Mouse (Mus musculus) midbrain, postnatal 0 days (tissue): ENCODE data around the gene Gipr. TPM values are rescaled to one million over a fixed set of nuclear protein-coding genes. Genes with fewer than 3 reads are reported as not detected.

ENCODE experiments used
- ATAC-seq: fragments of 200-750 bp; cut with Nextera tagmentation; 2 replicates; pipeline ENCODE4 v1.8.0; 2017; ENCODE audit warnings: moderate number of reproducible peaks, mild to moderate bottlenecking, moderate TSS enrichment, moderate library complexity; ENCODE audit not compliant: low FRiP score
- DNase-seq: peaks from one replicate; pipeline ENCODE4 v3.0.0-alpha.2; 2015; ENCODE audit warnings: low spot score
- H3K27ac ChIP-seq: fragments of 300-500 bp; sonication (generic); 2 replicates; pipeline ENCODE4 v1.5.1; 2014; ENCODE audit warnings: low read depth, mild to moderate bottlenecking, low read length, mixed read lengths
- H3K27me3 ChIP-seq: fragments of 300-500 bp; sonication (generic); 2 replicates; pipeline ENCODE4 v1.6.1; 2014; ENCODE audit warnings: low read length, control low read depth, mixed read lengths; ENCODE audit not compliant: insufficient read depth
- H3K36me3 ChIP-seq: fragments of 300-500 bp; sonication (generic); 2 replicates; pipeline ENCODE4 v1.6.1; 2014; ENCODE audit warnings: low read length, control low read depth, mixed read lengths; ENCODE audit not compliant: insufficient read depth
- H3K4me1 ChIP-seq: fragments of 300-500 bp; sonication (generic); 2 replicates; pipeline ENCODE4 v1.6.1; 2014; ENCODE audit warnings: mild to moderate bottlenecking, control low read depth, antibody characterized with exemption, low read length, mixed read lengths; ENCODE audit not compliant: insufficient read depth
- H3K4me2 ChIP-seq: fragments of 300-500 bp; sonication (generic); 2 replicates; pipeline ENCODE4 v1.6.1; 2014; ENCODE audit warnings: low read depth, mild to moderate bottlenecking, low read length, mixed read lengths; ENCODE audit not compliant: poor library complexity, severe bottlenecking
- H3K4me3 ChIP-seq: fragments of 300-500 bp; sonication (generic); 2 replicates; pipeline ENCODE4 v1.5.1; 2014; ENCODE audit warnings: low read depth, mild to moderate bottlenecking, low read length, moderate library complexity
- H3K9ac ChIP-seq: fragments of 300-500 bp; sonication (generic); replicated peaks from 2 replicates; pipeline ENCODE4 v1.6.1; 2014; ENCODE audit warnings: mild to moderate bottlenecking, low read length, moderate library complexity, mixed read lengths; ENCODE audit not compliant: poor library complexity, severe bottlenecking
- H3K9me3 ChIP-seq: fragments of 300-500 bp; sonication (generic); 2 replicates; pipeline ENCODE4 v1.6.1; 2016; ENCODE audit warnings: low read length, control low read depth
- CTCF ChIP-seq: IDR thresholded peaks from 2 replicates; pipeline ENCODE4 v1.5.1; 2016; ENCODE audit warnings: antibody characterized with exemption, mild to moderate bottlenecking
- WGBS: fragments of 180-500 bp; shearing (Covaris S2); extraction: QIAGEN DNeasy Blood & Tissue Kit; methylation state at CpG from one replicate; pipeline ENCODE4 v1.1.7; 2014; 5-methylcytosine and 5-hydroxymethylcytosine counted together
- polyA plus RNA-seq: library from polyadenylated mRNA; unstranded; fragments of >200 nt; fragmentation: Nextera tagmentation; extraction: Ambion mirVana; gene quantifications from 2 replicates; pipeline ENCODE4 v1.2.1, GENCODE M21; 2015
- total RNA-seq: library from RNA; depleted of rRNA; stranded (reverse); fragments of >200 nt; gene quantifications from 2 replicates; pipeline ENCODE4 v1.2.3, GENCODE M21; 2014; rRNA removed

Gipr gene
- total RNA-seq (2.3 and 7.4 TPM in 2 replicates), polyA plus RNA-seq (1.7 and 2.3 TPM in 2 replicates)

DNA sequence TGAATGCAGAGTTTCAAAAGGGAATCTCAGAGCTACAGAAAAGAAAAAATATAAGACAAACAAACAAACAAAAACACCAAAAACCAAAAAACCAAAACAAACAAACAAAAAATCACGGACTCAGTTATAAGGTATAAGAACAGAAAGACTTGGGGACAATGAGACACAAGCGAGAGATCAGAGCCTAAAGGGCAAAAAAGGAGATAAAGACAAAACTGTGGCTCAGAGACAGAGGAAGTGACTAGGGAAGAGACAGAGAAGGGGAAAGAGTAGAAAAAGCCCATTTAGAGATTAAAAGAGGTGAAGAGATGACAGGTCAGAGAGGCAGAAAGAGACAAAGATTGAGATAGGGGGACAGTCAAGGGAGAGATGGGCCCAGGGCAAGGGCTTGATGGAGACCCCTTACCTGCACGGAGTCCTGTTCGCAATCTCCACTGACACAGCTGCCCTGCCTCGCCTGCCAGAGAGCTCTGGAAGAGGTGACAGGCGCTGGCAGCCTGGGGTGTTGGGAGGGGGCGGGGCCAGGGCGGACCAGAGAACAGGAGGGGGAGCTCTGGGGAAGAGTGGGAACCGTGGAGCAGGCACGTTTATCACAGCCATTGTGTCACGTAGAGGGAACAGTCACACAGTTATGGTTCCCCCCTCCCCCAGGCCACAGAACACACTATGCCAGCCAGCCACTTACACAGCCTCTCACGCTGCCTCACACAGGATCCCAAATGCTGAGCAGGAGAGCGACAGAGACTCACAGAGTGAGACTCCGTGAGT is at the start of gene Gipr:
Gipr (minus strand) TSS at position 472 of the 768 bp plus-strand sequence.
- Histone ChIP-seq H3K36me3 (no peaks in the 10 kb centered on the region), H3K4me2 (peak within 1 kb of the TSS; percentile 20), H3K9me3 (no peaks in the 10 kb centered on the region), H3K27ac (no peak within 1 kb of the TSS), H3K4me1 (peaks cover 3% of the 10 kb centered on the region; the same call in 1 of the 2 replicates), H3K27me3 (peaks cover 9% of the 10 kb centered on the region; the same call in 1 of the 2 replicates), H3K4me3 (no peak within 1 kb of the TSS), H3K9ac (no peak within 1 kb of the TSS)
- TF ChIP-seq CTCF = no peak
- DNase-seq (no peak), ATAC-seq (no peak)
- WGBS = 16% methylated on average over 14 of the region's 14 CpGs

DNA sequence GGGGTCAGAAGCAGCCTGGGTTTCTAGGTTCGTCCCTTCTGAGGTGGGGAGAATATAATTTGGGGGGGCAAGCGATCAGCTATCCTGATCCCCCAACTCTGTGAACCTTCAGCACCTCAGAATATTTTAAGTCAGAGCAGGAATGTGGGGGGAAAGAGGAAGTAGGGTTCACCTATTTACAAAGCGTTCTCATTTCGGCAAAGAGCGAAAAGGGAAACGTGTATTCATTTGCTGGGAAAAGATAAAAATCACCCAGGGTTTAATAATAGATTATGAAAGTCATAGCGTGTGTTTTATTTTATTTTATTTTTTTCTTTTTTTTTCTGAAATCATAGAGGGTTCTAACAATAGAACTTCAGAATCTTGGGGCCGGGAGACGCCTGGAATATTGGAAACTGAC is 49.0 kb upstream of the Gipr start:
- TF ChIP-seq CTCF = no peak
- Histone ChIP-seq H3K9ac (0 out of 2 replicates have a peak overlapping the region, but pooled peaks have one; percentile 8), H3K4me3 (no peak overlapping the region), H3K27ac (no peak overlapping the region), H3K27me3 (no peaks in the 10 kb centered on the region), H3K9me3 (no peaks in the 10 kb centered on the region), H3K36me3 (no peaks in the 10 kb centered on the region), H3K4me1 (no peaks in the 10 kb centered on the region), H3K4me2 (no peak overlapping the region)
- no peak for DNase-seq
- 67% methylated on average over 9 of the region's 9 CpGs for WGBS
- no peak for ATAC-seq

DNA sequence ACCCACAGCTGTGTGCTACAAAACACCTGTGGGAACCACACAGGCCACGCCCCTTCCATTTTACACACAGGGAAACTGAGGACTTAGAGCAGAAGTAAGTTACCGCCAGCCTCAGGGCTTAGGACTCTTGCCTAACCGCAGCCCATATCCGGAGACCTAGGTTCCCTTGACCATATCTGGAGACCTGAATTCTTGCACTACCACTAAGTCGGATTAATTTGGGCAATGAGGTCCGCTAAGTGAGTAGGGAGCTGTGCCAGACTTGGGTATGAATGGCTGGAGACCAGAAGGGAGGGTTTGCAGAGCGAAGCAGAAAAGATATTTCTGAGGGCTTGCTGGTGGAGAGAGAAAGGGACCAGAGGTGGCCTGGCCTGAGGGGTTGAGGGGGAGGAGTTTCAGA is 48.4 kb upstream of the Gipr start:
- Histone ChIP-seq H3K4me3 (no peak overlapping the region), H3K9me3 (no peaks in the 10 kb centered on the region), H3K4me1 (no peaks in the 10 kb centered on the region), H3K9ac (0 out of 2 replicates have a peak overlapping the region, but pooled peaks have one; percentile 8), H3K27me3 (no peaks in the 10 kb centered on the region), H3K36me3 (no peaks in the 10 kb centered on the region), H3K27ac (no peak overlapping the region), H3K4me2 (no peak overlapping the region)
- ATAC-seq (no peak), DNase-seq (no peak)
- TF ChIP-seq CTCF = no peak
- WGBS = 69% methylated on average over 7 of the region's 7 CpGs

DNA sequence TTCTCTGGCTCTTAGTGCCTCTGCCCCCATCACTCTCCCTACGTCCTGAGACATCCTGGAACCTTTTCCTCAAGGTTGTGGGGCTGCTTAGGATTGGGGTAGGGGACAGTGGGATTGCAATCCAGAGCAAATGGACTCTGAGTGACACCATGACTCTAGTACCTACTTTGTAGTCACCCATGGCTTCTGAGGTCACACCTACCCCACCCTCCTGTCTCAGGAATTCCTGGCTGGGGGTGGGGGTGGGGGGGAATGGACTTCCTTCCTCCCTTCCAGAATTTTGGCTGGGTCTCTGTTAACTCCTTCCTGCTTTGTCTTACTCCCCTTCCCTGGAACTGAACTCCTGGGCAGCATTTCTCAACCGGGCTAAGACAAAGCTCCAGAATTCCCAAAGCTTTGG is 47.5 kb upstream of the Gipr start:
- Histone ChIP-seq H3K4me3 (no peak overlapping the region), H3K27ac (no peak overlapping the region), H3K4me2 (no peak overlapping the region), H3K4me1 (no peaks in the 10 kb centered on the region), H3K36me3 (no peaks in the 10 kb centered on the region), H3K9ac (no peak overlapping the region), H3K9me3 (no peaks in the 10 kb centered on the region), H3K27me3 (no peaks in the 10 kb centered on the region)
- DNase-seq = no peak
- no peak for TF ChIP-seq CTCF
- ATAC-seq = no peak
- WGBS = 81% methylated on average over 2 of the region's 2 CpGs

DNA sequence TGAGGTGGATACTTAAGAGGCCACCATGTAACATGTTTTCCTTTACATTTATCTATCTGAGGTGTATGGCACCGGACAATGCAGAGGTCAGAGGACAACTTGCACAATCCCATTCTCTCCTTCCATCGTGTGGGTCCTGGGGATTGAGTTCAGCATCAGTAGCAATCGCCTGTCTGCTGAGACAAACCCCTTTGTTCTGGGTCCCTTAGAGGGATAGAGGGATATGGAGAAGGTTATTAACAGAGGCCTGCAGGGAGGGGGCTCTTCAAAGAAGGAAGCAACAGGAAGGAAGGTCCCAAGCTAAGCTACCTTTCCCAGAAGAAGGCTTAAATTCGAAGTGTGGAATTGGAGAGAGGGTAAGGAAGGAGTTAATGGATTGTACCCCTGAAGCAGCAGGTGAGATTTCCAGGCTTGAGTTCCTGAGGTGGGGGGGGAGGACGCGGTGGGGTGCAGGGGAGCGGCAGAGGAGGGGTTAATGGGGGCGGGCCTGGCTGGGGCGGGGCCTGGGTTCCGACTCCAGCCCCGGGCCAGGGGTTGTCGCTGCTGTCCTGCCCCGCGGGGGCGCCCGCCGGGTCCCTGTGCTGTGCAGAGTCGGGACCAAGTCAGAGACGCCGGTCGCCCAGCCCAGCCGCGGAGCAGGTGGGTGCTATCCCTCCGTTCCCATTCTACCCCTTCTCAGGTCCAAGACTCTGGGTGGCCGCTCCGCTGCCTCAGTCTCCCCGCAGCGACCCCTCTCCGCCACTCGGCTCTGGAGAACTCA is 46.2 kb upstream of the Gipr start, which contains the start of gene Gpr4:
Gpr4 (plus strand) TSS at position 543 of the 760 bp plus-strand sequence.
- 3% methylated on average over 24 of the region's 30 CpGs for WGBS

More for the DNA sequence above, 46.2 kb upstream of the Gipr start, which contains the start of gene Gpr4:
- H3K27me3 ChIP-seq = no peaks in the 10 kb centered on the region
- no peaks in the 10 kb centered on the region for H3K4me1 ChIP-seq
- peak; percentile 39; the same call in 1 of the 2 replicates for ATAC-seq
- no peaks in the 10 kb centered on the region for H3K9me3 ChIP-seq
- TF ChIP-seq CTCF = 0 out of 2 replicates have a peak, but pooled peaks have one; percentile 2
- H3K9ac ChIP-seq = peak within 1 kb of the TSS; percentile 51
- peak within 1 kb of the TSS; percentile 72 for H3K4me2 ChIP-seq
- H3K27ac ChIP-seq = no peak within 1 kb of the TSS
- DNase-seq = peak; percentile 17
- no peaks in the 10 kb centered on the region for H3K36me3 ChIP-seq
- H3K4me3 ChIP-seq = peak within 1 kb of the TSS; percentile 45
